Mouse (Mus musculus) limb, embryonic 12.5 days (tissue): ENCODE results near the gene Fam222a. TPM values are rescaled to one million over a fixed set of nuclear protein-coding genes. Genes with fewer than 3 reads are reported as not detected.

Source experiments
- ATAC-seq: fragments of 200-750 bp; cut with Nextera tagmentation; 2 replicates; pipeline ENCODE4 v1.8.0; 2017; ENCODE audit warnings: low read depth, moderate TSS enrichment; ENCODE audit not compliant: insufficient number of reproducible peaks, insufficient read depth, low FRiP score, low TSS enrichment
- H3K27ac ChIP-seq: fragments of 300-500 bp; sonication (generic); 2 replicates; pipeline ENCODE4 v1.5.1; 2016; ENCODE audit warnings: mild to moderate bottlenecking, moderate library complexity
- H3K27me3 ChIP-seq: fragments of 300-500 bp; sonication (generic); 2 replicates; pipeline ENCODE4 v1.6.1; 2016; ENCODE audit warnings: mild to moderate bottlenecking, moderate library complexity
- H3K36me3 ChIP-seq: fragments of 300-500 bp; sonication (generic); 2 replicates; pipeline ENCODE4 v1.6.1; 2016; ENCODE audit warnings: mild to moderate bottlenecking, moderate library complexity
- H3K4me1 ChIP-seq: fragments of 300-500 bp; sonication (generic); replicated peaks from 2 replicates; pipeline ENCODE4 v1.6.1; 2016
- H3K4me2 ChIP-seq: fragments of 300-500 bp; sonication (generic); 2 replicates; pipeline ENCODE4 v1.6.1; 2016; ENCODE audit warnings: mild to moderate bottlenecking, moderate library complexity
- H3K4me3 ChIP-seq: fragments of 300-500 bp; sonication (generic); replicated peaks from 2 replicates; pipeline ENCODE4 v1.5.1; 2016; ENCODE audit warnings: mild to moderate bottlenecking
- H3K9ac ChIP-seq: fragments of 300-500 bp; sonication (generic); replicated peaks from 2 replicates; pipeline ENCODE4 v1.6.1; 2016; ENCODE audit warnings: mild to moderate bottlenecking, moderate library complexity
- H3K9me3 ChIP-seq: fragments of 300-500 bp; sonication (generic); 2 replicates; pipeline ENCODE4 v1.6.1; 2016; ENCODE audit warnings: mild to moderate bottlenecking, moderate library complexity
- WGBS: fragments of 180-500 bp; shearing (Covaris S2); methylation state at CpG from one replicate; pipeline ENCODE4 v1.1.7; 2016; 5-methylcytosine and 5-hydroxymethylcytosine counted together
- polyA plus RNA-seq: library from polyadenylated mRNA; unstranded; fragments of >200 nt; fragmentation: Nextera tagmentation; extraction: Ambion mirVana; gene quantifications from 2 replicates; pipeline ENCODE4 v1.2.1, GENCODE M21; 2016

Fam222a gene
- polyA plus RNA-seq, 1 experiment from 2014 or later, result 1.7 TPM

- WGBS, result 18% methylated on average over 9 of the region's 9 CpGs
- Histone ChIP-seq H3K27me3 (peaks cover 9% of the 10 kb centered on the region; the same call in 1 of the 2 replicates), H3K36me3 (no peaks in the 10 kb centered on the region), H3K9ac (no peak overlapping the region), H3K9me3 (peaks cover 11% of the 10 kb centered on the region; the same call in 1 of the 2 replicates), H3K4me1 (peaks cover 41% of the 10 kb centered on the region), H3K4me3 (no peak overlapping the region), H3K4me2 (peak overlapping the region; percentile 23), H3K27ac (no peak overlapping the region)
- 0 out of 2 replicates have a peak, but pooled peaks have one; percentile 6 for ATAC-seq
Observed at GRCm38 (mm10) chr5:114560533-114560936, 7.3 kb upstream of the Fam222a start.

GRCm38 (mm10) chr5:114560965-114561364, 6.9 kb upstream of the Fam222a start:
- peaks cover 44% of the 10 kb centered on the region for H3K4me1 ChIP-seq
- H3K9ac ChIP-seq, result no peak overlapping the region
- H3K36me3 ChIP-seq, result no peaks in the 10 kb centered on the region
- WGBS, result 52% methylated on average over 5 of the region's 5 CpGs
- no peak for ATAC-seq
- peak overlapping the region; percentile 23 for H3K4me2 ChIP-seq
- peaks cover 11% of the 10 kb centered on the region; the same call in 1 of the 2 replicates for H3K27me3 ChIP-seq
- H3K27ac ChIP-seq, result no peak overlapping the region
- no peak overlapping the region for H3K4me3 ChIP-seq
- H3K9me3 ChIP-seq, result peaks cover 11% of the 10 kb centered on the region; the same call in 1 of the 2 replicates

GRCm38 (mm10) chr5:114563994-114564393, 3.8 kb upstream of the Fam222a start:
- Histone ChIP-seq H3K9me3 (peaks cover 11% of the 10 kb centered on the region; the same call in 1 of the 2 replicates), H3K27me3 (peaks cover 23% of the 10 kb centered on the region), H3K4me1 (peaks cover 42% of the 10 kb centered on the region), H3K27ac (no peak overlapping the region), H3K36me3 (no peaks in the 10 kb centered on the region), H3K4me3 (no peak overlapping the region), H3K9ac (no peak overlapping the region), H3K4me2 (no peak overlapping the region)
- WGBS, result 96% methylated on average over 7 of the region's 7 CpGs
- no peak for ATAC-seq

- Histone ChIP-seq H3K9me3 (peaks cover 11% of the 10 kb centered on the region; the same call in 1 of the 2 replicates), H3K4me2 (peak overlapping the region; percentile 32; the same call in 1 of the 2 replicates), H3K4me3 (no peak overlapping the region), H3K36me3 (no peaks in the 10 kb centered on the region), H3K27me3 (peaks cover 35% of the 10 kb centered on the region), H3K4me1 (peaks cover 50% of the 10 kb centered on the region), H3K9ac (peak overlapping the region; percentile 42; the same call in 1 of the 2 replicates), H3K27ac (no peak overlapping the region)
- 11% methylated on average over 12 of the region's 12 CpGs for WGBS
- ATAC-seq, result no peak
Observed at GRCm38 (mm10) chr5:114565305-114565704, 2.5 kb upstream of the Fam222a start.

- no peaks in the 10 kb centered on the region for H3K36me3 ChIP-seq
- H3K9ac ChIP-seq, result peak overlapping the region; percentile 42; the same call in 1 of the 2 replicates
- no peak overlapping the region for H3K27ac ChIP-seq
- H3K4me1 ChIP-seq, result peaks cover 50% of the 10 kb centered on the region
- no peak for ATAC-seq
- H3K27me3 ChIP-seq, result peaks cover 40% of the 10 kb centered on the region
- WGBS, result 68% methylated on average over 6 of the region's 6 CpGs
- peak overlapping the region; percentile 32; the same call in 1 of the 2 replicates for H3K4me2 ChIP-seq
- no peak overlapping the region for H3K4me3 ChIP-seq
- H3K9me3 ChIP-seq, result peaks cover 11% of the 10 kb centered on the region; the same call in 1 of the 2 replicates
Observed at GRCm38 (mm10) chr5:114565751-114566150, 2.1 kb upstream of the Fam222a start.

- no peaks in the 10 kb centered on the region for H3K36me3 ChIP-seq
- peak overlapping the region; percentile 96; the same call in 1 of the 2 replicates for H3K4me2 ChIP-seq
- H3K27me3 ChIP-seq, result peaks cover 47% of the 10 kb centered on the region
- 84% methylated on average over 10 of the region's 10 CpGs for WGBS
- peaks cover 52% of the 10 kb centered on the region for H3K4me1 ChIP-seq
- H3K9me3 ChIP-seq, result peaks cover 11% of the 10 kb centered on the region; the same call in 1 of the 2 replicates
- no peak overlapping the region for H3K9ac ChIP-seq
- H3K27ac ChIP-seq, result no peak overlapping the region
- no peak overlapping the region; the same call in 1 of the 2 replicates for H3K4me3 ChIP-seq
- no peak for ATAC-seq
Observed at GRCm38 (mm10) chr5:114566461-114566860, 1.4 kb upstream of the Fam222a start.

GRCm38 (mm10) chr5:114567075-114567517, 720 bp upstream of the Fam222a start:
- ATAC-seq, result peak; percentile 84
- under 1% methylated on average over 52 of the region's 52 CpGs for WGBS
- peaks cover 53% of the 10 kb centered on the region for H3K27me3 ChIP-seq

GRCm38 (mm10) chr5:114568818-114569217, 1.0 kb downstream of the Fam222a start:
- Histone ChIP-seq H3K36me3 (no peaks in the 10 kb centered on the region), H3K4me1 (peaks cover 70% of the 10 kb centered on the region), H3K27me3 (peaks cover 70% of the 10 kb centered on the region), H3K9me3 (0 out of 2 replicates have a peak, but pooled peaks cover 5% of the 10 kb centered on the region), H3K4me3 (peak overlapping the region; percentile 66), H3K27ac (no peak overlapping the region), H3K9ac (no peak overlapping the region), H3K4me2 (peak overlapping the region; percentile 96)
- ATAC-seq, result no peak
- 31% methylated on average over 5 of the region's 5 CpGs for WGBS

More at GRCm38 (mm10) chr5:114567075-114567517, 720 bp upstream of the Fam222a start:
- H3K4me2 ChIP-seq, result peak overlapping the region; percentile 96
- no peaks in the 10 kb centered on the region for H3K36me3 ChIP-seq
- peak overlapping the region; percentile 72; the same call in 1 of the 2 replicates for H3K27ac ChIP-seq
- H3K4me1 ChIP-seq, result peaks cover 58% of the 10 kb centered on the region
- peak overlapping the region; percentile 59 for H3K9ac ChIP-seq
- peak overlapping the region; percentile 66 for H3K4me3 ChIP-seq
- peaks cover 11% of the 10 kb centered on the region; the same call in 1 of the 2 replicates for H3K9me3 ChIP-seq

- H3K4me2 ChIP-seq, result peak overlapping the region; percentile 96
- no peak for ATAC-seq
- peak overlapping the region; percentile 66 for H3K4me3 ChIP-seq
- peaks cover 74% of the 10 kb centered on the region for H3K4me1 ChIP-seq
- H3K27me3 ChIP-seq, result peaks cover 77% of the 10 kb centered on the region
- no peak overlapping the region for H3K9ac ChIP-seq
- no peaks in the 10 kb centered on the region for H3K9me3 ChIP-seq
- 31% methylated on average over 12 of the region's 16 CpGs for WGBS
- no peaks in the 10 kb centered on the region for H3K36me3 ChIP-seq
- H3K27ac ChIP-seq, result no peak overlapping the region
Observed at GRCm38 (mm10) chr5:114569918-114570670, 2.3 kb downstream of the Fam222a start.

- peaks cover 74% of the 10 kb centered on the region for H3K4me1 ChIP-seq
- H3K9ac ChIP-seq, result 0 out of 2 replicates have a peak overlapping the region, but pooled peaks have one; percentile 40
- H3K9me3 ChIP-seq, result no peaks in the 10 kb centered on the region
- H3K4me3 ChIP-seq, result peak overlapping the region; percentile 43
- 4% methylated on average over 14 of the region's 14 CpGs for WGBS
- no peaks in the 10 kb centered on the region for H3K36me3 ChIP-seq
- peak overlapping the region; percentile 74 for H3K4me2 ChIP-seq
- peaks cover 78% of the 10 kb centered on the region for H3K27me3 ChIP-seq
- no peak for ATAC-seq
- no peak overlapping the region for H3K27ac ChIP-seq
Observed at GRCm38 (mm10) chr5:114570791-114571450, 3.1 kb downstream of the Fam222a start.
